15 mouse cellular contexts compared by ENCODE assay signal in genomic region chr8:50708219-50708911, GRCm38 (mm10).
A peak's percentile ranks its signal among the peaks of the same experiment; 100 is the strongest.
DNase-seq lines count a peak whose midpoint lies in the region; ATAC-seq and TF ChIP-seq lines count a peak whose summit lies in the region.
"Had no signal": no experiment of that assay in that cellular context is flagged by ENCODE, and none has a peak within 500 bp of the region (broad histone marks: within the 10 kb centered on the region; RNA-seq: fewer than 3 reads in every experiment).

No protein-coding gene starts in this region.

- no peak for TF ChIP-seq EP300 in liver, postnatal 0 days (IDR thresholded peaks at IDR 0.05; ENCODE audit: low read depth)

- no peak for DNase-seq in forebrain, embryonic 10.5 days (ENCODE audit: extremely low spot score, low spot score)
- DNase-seq in forebrain, embryonic 14.5 days (ENCODE audit: low spot score) = peak; percentile 32
- DNase-seq in kidney, postnatal 0 days (ENCODE audit: low spot score) = peak; percentile 68
- DNase-seq in liver, embryonic 11.5 days (ENCODE audit: low spot score) = no peak
- no peak for DNase-seq in liver, postnatal 0 days
- DNase-seq in thymus, postnatal 4 days = no peak
- DNase-seq: adrenal gland, adult 8-10 months; cerebellum, postnatal 14 days; gastrocnemius, adult 2 months; heart, postnatal 36 days; liver; lung, postnatal 10 days had no signal

- H3K4me3 ChIP-seq in forebrain, embryonic 12.5 days (replicated peaks) = no peak overlapping the region
- no peak overlapping the region for H3K4me3 ChIP-seq in forebrain, embryonic 10.5 days
- no peak overlapping the region for H3K4me3 ChIP-seq in forebrain, embryonic 14.5 days (ENCODE audit: low read depth, low read length)
- H3K4me3 ChIP-seq in kidney, postnatal 0 days (replicated peaks; ENCODE audit: low read depth, low read length) = no peak overlapping the region
- H3K4me3 ChIP-seq in neural tube, embryonic 12.5 days = no peak overlapping the region
- no peak overlapping the region for H3K4me3 ChIP-seq in liver, embryonic 11.5 days (ENCODE audit: low read depth, low read length)
- H3K4me3 ChIP-seq in liver, postnatal 0 days (ENCODE audit: low read depth, low read length) = no peak overlapping the region
- H3K4me3 ChIP-seq: gastrocnemius, adult 2 months; heart, embryonic 10.5 days had no signal

- no peaks in the 10 kb centered on the region for H3K36me3 ChIP-seq in forebrain, embryonic 12.5 days (replicated peaks)
- no peaks in the 10 kb centered on the region for H3K36me3 ChIP-seq in forebrain, embryonic 10.5 days (replicated peaks)
- no peaks in the 10 kb centered on the region for H3K36me3 ChIP-seq in forebrain, embryonic 14.5 days (ENCODE audit: control insufficient read depth, insufficient read depth, low read length)
- H3K36me3 ChIP-seq in kidney, postnatal 0 days (ENCODE audit: insufficient read depth, low read length) = no peaks in the 10 kb centered on the region
- no peaks in the 10 kb centered on the region for H3K36me3 ChIP-seq in neural tube, embryonic 12.5 days
- H3K36me3 ChIP-seq in liver, embryonic 11.5 days (ENCODE audit: control insufficient read depth, insufficient read depth, low read length) = no peaks in the 10 kb centered on the region
- H3K36me3 ChIP-seq in liver, postnatal 0 days (replicated peaks; ENCODE audit: insufficient read depth, low read length) = no peaks in the 10 kb centered on the region
- H3K36me3 ChIP-seq: heart, embryonic 10.5 days had no signal

- WGBS in forebrain, embryonic 12.5 days = 30% methylated on average over 6 of the region's 6 CpGs
- WGBS in forebrain, embryonic 10.5 days = 55% methylated on average over 6 of the region's 6 CpGs
- 20% methylated on average over 6 of the region's 6 CpGs for WGBS in forebrain, embryonic 14.5 days
- 19% methylated on average over 6 of the region's 6 CpGs for WGBS in kidney, postnatal 0 days
- WGBS in neural tube, embryonic 12.5 days = 16% methylated on average over 6 of the region's 6 CpGs
- 79% methylated on average over 6 of the region's 6 CpGs for WGBS in liver, embryonic 11.5 days
- 79% methylated on average over 6 of the region's 6 CpGs for WGBS in liver, postnatal 0 days (ENCODE audit: insufficient replicate concordance)

- peak; percentile 60 for ATAC-seq in forebrain, embryonic 12.5 days (ENCODE audit: low FRiP score)
- ATAC-seq in forebrain, embryonic 14.5 days = peak; percentile 37; the same call in 1 of the 2 replicates
- no peak; the same call in 1 of the 2 replicates for ATAC-seq in kidney, postnatal 0 days (replicated peaks; ENCODE audit: low FRiP score, low read depth)
- peak; percentile 76 for ATAC-seq in neural tube, embryonic 12.5 days (ENCODE audit: low FRiP score, low read depth)
- no peak for ATAC-seq in liver, embryonic 11.5 days (replicated peaks; ENCODE audit: low FRiP score)
- no peak for ATAC-seq in liver, postnatal 0 days

- H3K27me3 ChIP-seq in forebrain, embryonic 12.5 days = no peaks in the 10 kb centered on the region
- H3K27me3 ChIP-seq in forebrain, embryonic 10.5 days (ENCODE audit: poor library complexity, severe bottlenecking) = no peaks in the 10 kb centered on the region
- no peaks in the 10 kb centered on the region for H3K27me3 ChIP-seq in forebrain, embryonic 14.5 days (replicated peaks; ENCODE audit: control insufficient read depth, insufficient read depth, low read length)
- H3K27me3 ChIP-seq in kidney, postnatal 0 days (ENCODE audit: insufficient read depth, low read length) = no peaks in the 10 kb centered on the region
- no peaks in the 10 kb centered on the region for H3K27me3 ChIP-seq in neural tube, embryonic 12.5 days (replicated peaks)
- no peaks in the 10 kb centered on the region for H3K27me3 ChIP-seq in liver, embryonic 11.5 days (replicated peaks; ENCODE audit: control insufficient read depth, insufficient read depth, low read length)
- H3K27me3 ChIP-seq in liver, postnatal 0 days (ENCODE audit: insufficient read depth, low read length) = no peaks in the 10 kb centered on the region

- H3K9me3 ChIP-seq in forebrain, embryonic 12.5 days = no peaks in the 10 kb centered on the region
- no peaks in the 10 kb centered on the region for H3K9me3 ChIP-seq in forebrain, embryonic 10.5 days
- H3K9me3 ChIP-seq in forebrain, embryonic 14.5 days (replicated peaks; ENCODE audit: control insufficient read depth, low read length) = no peaks in the 10 kb centered on the region
- H3K9me3 ChIP-seq in kidney, postnatal 0 days (replicated peaks; ENCODE audit: low read length) = no peaks in the 10 kb centered on the region
- H3K9me3 ChIP-seq in neural tube, embryonic 12.5 days = no peaks in the 10 kb centered on the region
- H3K9me3 ChIP-seq in liver, embryonic 11.5 days (ENCODE audit: control insufficient read depth, low read length) = no peaks in the 10 kb centered on the region
- H3K9me3 ChIP-seq in liver, postnatal 0 days (ENCODE audit: low read length) = no peaks in the 10 kb centered on the region
- H3K9me3 ChIP-seq: heart, embryonic 10.5 days had no signal

- TF ChIP-seq CTCF in kidney, postnatal 0 days (IDR thresholded peaks at IDR 0.05; ENCODE audit: low read depth) = no peak
- TF ChIP-seq CTCF in liver, postnatal 0 days (IDR thresholded peaks at IDR 0.05; ENCODE audit: low read depth) = no peak

- H3K4me1 ChIP-seq in forebrain, embryonic 12.5 days = no peaks in the 10 kb centered on the region
- peaks cover 9% of the 10 kb centered on the region; the same call in 1 of the 2 replicates for H3K4me1 ChIP-seq in forebrain, embryonic 10.5 days
- no peaks in the 10 kb centered on the region for H3K4me1 ChIP-seq in forebrain, embryonic 14.5 days (ENCODE audit: control insufficient read depth, insufficient read depth, low read length)
- H3K4me1 ChIP-seq in kidney, postnatal 0 days (replicated peaks; ENCODE audit: insufficient read depth, low read length) = no peaks in the 10 kb centered on the region
- peaks cover 4% of the 10 kb centered on the region; the same call in 1 of the 2 replicates for H3K4me1 ChIP-seq in neural tube, embryonic 12.5 days
- H3K4me1 ChIP-seq in liver, embryonic 11.5 days (replicated peaks; ENCODE audit: control insufficient read depth, insufficient read depth, low read length) = no peaks in the 10 kb centered on the region
- no peaks in the 10 kb centered on the region for H3K4me1 ChIP-seq in liver, postnatal 0 days (ENCODE audit: insufficient read depth)
- H3K4me1 ChIP-seq: heart, embryonic 10.5 days had no signal

- H3K4me2 ChIP-seq in forebrain, embryonic 12.5 days = no peak overlapping the region
- H3K4me2 ChIP-seq in forebrain, embryonic 14.5 days (ENCODE audit: low read length) = no peak overlapping the region
- H3K4me2 ChIP-seq in kidney, postnatal 0 days (ENCODE audit: low read length) = peak overlapping the region; percentile 27; the same call in 1 of the 2 replicates
- no peak overlapping the region for H3K4me2 ChIP-seq in neural tube, embryonic 12.5 days (replicated peaks)
- H3K4me2 ChIP-seq in liver, embryonic 11.5 days = no peak overlapping the region
- H3K4me2 ChIP-seq in liver, postnatal 0 days (ENCODE audit: low read depth, low read length) = no peak overlapping the region

- H3K27ac ChIP-seq in forebrain, embryonic 12.5 days = no peak overlapping the region
- H3K27ac ChIP-seq in forebrain, embryonic 10.5 days = no peak overlapping the region
- no peak overlapping the region for H3K27ac ChIP-seq in forebrain, embryonic 14.5 days (ENCODE audit: low read depth, low read length)
- H3K27ac ChIP-seq in kidney, postnatal 0 days = no peak overlapping the region
- no peak overlapping the region for H3K27ac ChIP-seq in neural tube, embryonic 12.5 days
- H3K27ac ChIP-seq in liver, embryonic 11.5 days (ENCODE audit: low read depth, low read length) = no peak overlapping the region
- H3K27ac ChIP-seq in liver, postnatal 0 days (ENCODE audit: low read depth) = no peak overlapping the region
- H3K27ac ChIP-seq: gastrocnemius, adult 2 months; heart, embryonic 10.5 days had no signal

- no peak overlapping the region for H3K9ac ChIP-seq in forebrain, embryonic 12.5 days
- H3K9ac ChIP-seq in forebrain, embryonic 14.5 days (ENCODE audit: low read length) = no peak overlapping the region
- no peak overlapping the region for H3K9ac ChIP-seq in kidney, postnatal 0 days (ENCODE audit: low read depth, low read length)
- no peak overlapping the region for H3K9ac ChIP-seq in neural tube, embryonic 12.5 days
- no peak overlapping the region for H3K9ac ChIP-seq in liver, embryonic 11.5 days (ENCODE audit: low read depth, low read length)
- H3K9ac ChIP-seq in liver, postnatal 0 days (replicated peaks) = no peak overlapping the region

Comparison
In these comparisons a context has a peak if more than half of its experiments do, and no peak if none do; other contexts are left out.
1. DNase-seq: peak in forebrain, embryonic 14.5 days (single experiment) and kidney, postnatal 0 days (single experiment); none in forebrain, embryonic 10.5 days (single experiment), liver, embryonic 11.5 days (single experiment), liver, postnatal 0 days (single experiment) and thymus, postnatal 4 days (single experiment).
2. ATAC-seq: peak in forebrain, embryonic 12.5 days (single experiment), forebrain, embryonic 14.5 days (single experiment) and neural tube, embryonic 12.5 days (single experiment); none in kidney, postnatal 0 days (single experiment), liver, embryonic 11.5 days (single experiment) and liver, postnatal 0 days (single experiment).